Mouse (Mus musculus) brown adipose tissue, adult 24 weeks (tissue): ENCODE data around the gene Cabp4. TPM values are rescaled to one million over a fixed set of nuclear protein-coding genes. Genes with fewer than 3 reads are reported as not detected.
A peak's percentile ranks its signal among the peaks of the same experiment; 100 is the strongest.

Source experiments
- H3K27ac ChIP-seq: fragments of 200-500 bp; replicated peaks from 2 replicates; pipeline ENCODE4 v1.5.1; 2012; ENCODE audit warnings: low read depth, mild to moderate bottlenecking, low read length
- H3K4me1 ChIP-seq: fragments of 200-500 bp; 2 replicates; pipeline ENCODE4 v1.6.1; 2012; ENCODE audit warnings: low read length, mixed read lengths; ENCODE audit not compliant: control insufficient read depth, insufficient read depth, insufficient read length
- H3K4me3 ChIP-seq: fragments of 200-500 bp; 2 replicates; pipeline ENCODE4 v1.5.1; 2012; ENCODE audit warnings: low read depth, mild to moderate bottlenecking, low read length, moderate library complexity; ENCODE audit not compliant: insufficient read depth
- polyA plus RNA-seq: library from polyadenylated mRNA; stranded (reverse); fragments of >200 nt; gene quantifications from 2 replicates; pipeline ENCODE4 v1.2.4, GENCODE M21; 2012; ENCODE audit not compliant: missing spikeins, insufficient read depth, insufficient read length

Gene Cabp4
- polyA plus RNA-seq, 1 experiment: not detected

DNA sequence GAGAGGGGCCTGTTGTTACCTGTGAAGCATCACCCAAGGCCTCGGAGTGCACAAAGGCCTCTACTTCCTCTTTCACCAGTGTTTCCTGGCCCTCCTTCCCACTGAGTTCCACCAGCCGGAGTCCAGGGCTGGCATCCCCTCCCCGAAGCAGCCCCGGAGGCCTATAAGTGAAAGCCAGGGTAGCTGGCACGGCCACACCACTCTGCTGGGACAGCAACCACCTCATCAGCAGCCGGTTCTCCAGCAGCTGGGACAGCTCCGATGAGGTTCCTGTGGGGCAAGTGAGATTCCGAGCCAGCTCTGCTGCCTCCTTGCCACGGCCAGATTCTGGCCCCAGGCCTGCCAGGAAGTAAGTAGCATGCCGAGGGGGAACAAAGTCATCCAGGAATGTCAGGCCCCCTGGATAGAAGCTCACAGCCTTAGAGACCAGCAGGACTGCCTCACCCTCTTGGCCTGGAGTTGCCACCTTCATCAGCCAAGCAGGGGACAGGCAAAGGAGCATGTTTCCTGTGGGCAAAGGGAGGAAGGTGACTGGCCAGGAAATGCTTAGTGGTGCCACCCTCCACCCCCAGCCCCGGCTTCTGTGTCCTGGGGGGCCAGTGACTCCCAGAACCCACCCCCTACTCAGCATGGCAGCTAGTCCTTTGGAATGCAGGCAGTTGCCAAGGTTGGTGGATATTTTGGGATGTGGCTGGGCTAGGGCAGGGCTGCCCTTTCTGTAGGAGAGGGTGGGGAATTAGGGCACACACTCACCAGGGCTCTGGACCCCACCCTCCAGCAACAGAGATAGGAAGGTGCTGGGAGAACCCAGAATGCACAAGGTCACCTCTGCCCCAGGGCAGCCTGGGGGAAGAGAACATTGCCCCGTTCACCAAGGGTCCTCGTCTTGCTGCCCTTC lies 27.8 kb upstream of the Cabp4 start:
- H3K27ac ChIP-seq: 0 out of 2 replicates have a peak overlapping the region, but pooled peaks have one; percentile 4
- H3K4me3 ChIP-seq: no peak overlapping the region
- peaks cover 11% of the 10 kb centered on the region for H3K4me1 ChIP-seq

- H3K4me3 ChIP-seq: no peak overlapping the region
- H3K27ac ChIP-seq: no peak overlapping the region
- H3K4me1 ChIP-seq: peaks cover 11% of the 10 kb centered on the region
Measured at GRCm38 (mm10) chr19:4170723-4171392, 27.0 kb upstream of the Cabp4 start.

- Histone ChIP-seq H3K4me1 (peaks cover 11% of the 10 kb centered on the region), H3K4me3 (peak overlapping the region; percentile 60)
Measured at GRCm38 (mm10) chr19:4169810-4170209, 26.0 kb upstream of the Cabp4 start.

GRCm38 (mm10) chr19:4169378-4169784 lies 25.5 kb upstream of the Cabp4 start:
- peak overlapping the region; percentile 60 for H3K4me3 ChIP-seq
- H3K4me1 ChIP-seq: peaks cover 11% of the 10 kb centered on the region
- peak overlapping the region; percentile 78 for H3K27ac ChIP-seq

More at GRCm38 (mm10) chr19:4169810-4170209, 26.0 kb upstream of the Cabp4 start:
- peak overlapping the region; percentile 78 for H3K27ac ChIP-seq

- Histone ChIP-seq H3K4me1 (peaks cover 18% of the 10 kb centered on the region), H3K27ac (no peak overlapping the region), H3K4me3 (no peak overlapping the region)
Measured at GRCm38 (mm10) chr19:4166678-4167476, 23.0 kb upstream of the Cabp4 start.

DNA sequence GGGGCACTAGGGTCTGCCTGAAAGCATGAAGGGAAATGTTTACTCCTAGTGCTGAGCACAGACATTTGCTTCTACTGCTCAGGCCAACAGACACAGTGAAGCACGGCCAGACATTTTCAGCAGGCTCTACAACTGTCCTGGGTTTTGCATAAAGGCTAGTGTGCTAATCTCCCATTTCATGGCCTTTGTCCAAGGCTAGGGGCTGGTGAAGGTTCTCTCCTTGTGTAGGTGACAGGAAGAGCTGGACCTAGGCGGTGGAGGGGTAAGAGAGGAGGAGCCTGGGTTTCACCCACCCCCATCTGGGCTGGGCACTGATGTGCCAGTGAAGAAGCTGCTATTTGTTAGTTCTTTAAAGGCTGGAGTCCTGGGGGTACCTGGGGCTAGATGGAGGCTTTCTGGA lies 20.9 kb upstream of the Cabp4 start:
- Histone ChIP-seq H3K4me3 (no peak overlapping the region), H3K4me1 (peaks cover 7% of the 10 kb centered on the region), H3K27ac (no peak overlapping the region)

DNA sequence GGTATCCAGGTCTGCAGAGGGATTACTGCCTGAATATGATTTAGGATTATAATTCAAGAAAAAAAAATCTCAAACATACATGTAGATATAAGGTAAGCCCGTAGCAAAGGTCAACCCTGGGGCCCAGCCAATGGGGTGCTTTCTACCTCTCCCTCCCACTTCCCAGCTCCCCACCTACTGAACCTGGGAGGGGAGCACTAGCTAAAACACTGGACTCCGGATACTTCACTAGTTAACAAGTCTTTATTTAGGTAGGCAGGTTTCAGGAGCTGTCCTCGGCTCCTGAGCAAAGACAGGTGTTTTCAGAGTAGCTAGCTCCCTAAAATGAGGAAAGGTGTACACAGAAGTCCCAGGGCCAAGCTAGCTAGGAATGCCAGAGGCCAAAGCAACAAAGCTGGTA lies 20.3 kb upstream of the Cabp4 start:
- Histone ChIP-seq H3K27ac (no peak overlapping the region; the same call in 1 of the 2 replicates), H3K4me1 (peaks cover 7% of the 10 kb centered on the region), H3K4me3 (no peak overlapping the region)

GRCm38 (mm10) chr19:4163543-4163887 lies 19.7 kb upstream of the Cabp4 start:
- Histone ChIP-seq H3K27ac (peak overlapping the region; percentile 33), H3K4me3 (peak overlapping the region; percentile 57), H3K4me1 (peaks cover 7% of the 10 kb centered on the region)

- H3K4me3 ChIP-seq: peak within 1 kb of the TSS; percentile 89
- peak within 1 kb of the TSS; percentile 43 for H3K27ac ChIP-seq
- H3K4me1 ChIP-seq: peaks cover 7% of the 10 kb centered on the region
Measured at GRCm38 (mm10) chr19:4162646-4163542, 19.1 kb upstream of the Cabp4 start, which contains the start of gene Rps6kb2. TSS of gene Rps6kb2 (minus strand) at chr19:4163354.

DNA sequence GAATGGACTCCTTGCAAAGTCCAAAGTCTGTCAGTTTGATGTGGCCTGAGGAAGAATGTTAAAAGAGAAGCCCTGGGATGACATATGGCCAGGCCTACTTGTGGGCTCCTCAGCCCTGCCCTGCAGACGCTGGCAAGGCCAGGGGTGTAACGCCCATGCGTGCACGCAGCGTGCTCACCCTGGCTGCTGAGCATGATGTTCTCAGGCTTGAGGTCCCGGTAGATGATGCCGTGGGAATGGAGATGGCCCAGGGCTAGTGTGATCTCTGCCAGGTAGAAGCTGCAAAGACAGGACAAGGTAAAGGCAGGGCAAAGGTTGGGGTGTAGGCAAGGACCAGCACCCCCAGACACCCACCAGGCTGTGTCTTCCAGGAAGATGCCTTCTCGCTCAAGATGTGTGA lies 15.2 kb upstream of the Cabp4 start:
- no peak overlapping the region for H3K4me3 ChIP-seq
- H3K4me1 ChIP-seq: peaks cover 7% of the 10 kb centered on the region
- H3K27ac ChIP-seq: no peak overlapping the region

GRCm38 (mm10) chr19:4156771-4157170 lies 12.9 kb upstream of the Cabp4 start:
- no peak overlapping the region for H3K4me3 ChIP-seq
- H3K27ac ChIP-seq: no peak overlapping the region
- H3K4me1 ChIP-seq: peaks cover 5% of the 10 kb centered on the region

DNA sequence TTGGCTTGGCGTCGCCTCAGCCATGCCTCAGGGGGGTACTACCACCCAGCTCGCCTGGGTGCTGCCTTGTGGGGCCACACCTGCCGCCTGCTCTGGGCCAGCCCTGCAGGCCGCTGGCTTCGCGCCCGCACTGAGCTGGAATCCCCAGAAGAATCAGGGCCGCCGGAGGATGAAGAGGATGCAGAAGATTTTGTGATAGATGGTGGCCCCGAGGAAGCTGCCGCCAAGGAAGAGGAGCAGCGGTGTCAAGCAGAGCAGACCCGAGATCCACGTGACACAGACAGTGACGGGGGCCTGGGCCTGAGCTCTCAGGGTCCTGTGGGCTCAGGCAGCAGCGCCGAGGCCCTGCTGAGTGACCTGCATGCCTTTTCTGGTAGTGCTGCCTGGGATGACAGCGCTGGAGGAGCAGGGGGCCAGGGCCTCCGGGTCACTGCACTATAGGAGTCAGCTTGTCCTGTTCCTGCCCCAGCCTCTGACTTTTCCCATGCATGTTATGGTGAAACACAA lies 12.3 kb upstream of the Cabp4 start:
- no peak overlapping the region for H3K27ac ChIP-seq
- H3K4me1 ChIP-seq: peaks cover 5% of the 10 kb centered on the region
- H3K4me3 ChIP-seq: no peak overlapping the region

GRCm38 (mm10) chr19:4155223-4156072 lies 11.6 kb upstream of the Cabp4 start:
- no peak overlapping the region for H3K4me3 ChIP-seq
- no peak overlapping the region for H3K27ac ChIP-seq
- H3K4me1 ChIP-seq: peaks cover 5% of the 10 kb centered on the region
